Mouse (Mus musculus) cortical plate, adult 2 months (tissue): ENCODE measurements around the gene Fam98b.

ENCODE experiments used
- CTCF ChIP-seq: fragments of 200-500 bp; IDR thresholded peaks from 2 replicates; pipeline ENCODE4 v1.5.1; 2011; ENCODE audit warnings: mild to moderate bottlenecking, control low read depth, low read length; ENCODE audit not compliant: insufficient read depth; ENCODE audit errors: extremely low read depth
- POLR2A ChIP-seq: fragments of 200-500 bp; IDR thresholded peaks from 2 replicates; pipeline ENCODE4 v1.6.1; 2011; ENCODE audit warnings: mild to moderate bottlenecking, low read length, control low read depth; ENCODE audit not compliant: insufficient read depth; ENCODE audit errors: extremely low read depth

DNA sequence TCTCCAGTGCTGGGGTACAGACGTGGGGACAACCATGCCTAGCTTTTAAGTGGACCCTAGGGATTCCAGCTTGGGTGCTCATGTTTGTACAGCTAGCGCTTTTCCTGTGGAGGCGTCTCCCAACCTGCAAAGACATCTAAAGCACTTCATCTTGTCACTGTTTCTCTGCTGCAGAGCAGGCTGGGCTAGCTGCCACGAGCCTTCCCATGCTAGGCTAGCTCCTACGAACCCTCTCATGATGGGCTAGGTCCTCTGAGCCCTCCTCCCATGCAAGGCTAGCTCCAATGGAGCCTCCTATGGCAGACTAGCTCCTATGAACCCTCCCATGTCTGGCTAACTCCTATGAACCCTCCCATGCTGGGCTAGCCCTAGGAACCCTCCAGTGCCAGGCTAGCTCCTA is 46.2 kb upstream of the Fam98b start:
- TF ChIP-seq CTCF (no peak), POLR2A (no peak)
